Mouse (Mus musculus) bone marrow macrophage, adult 2 months (primary cell): ENCODE measurements around the gene Thsd4.

Experiments
- CTCF ChIP-seq: IDR thresholded peaks from 2 replicates; pipeline ENCODE4 v1.5.1; 2012; ENCODE audit warnings: low read depth, mild to moderate bottlenecking, low read length, moderate library complexity
- POLR2A ChIP-seq: IDR thresholded peaks from 2 replicates; pipeline ENCODE4 v1.6.1; 2012; ENCODE audit warnings: mild to moderate bottlenecking, low read depth, low read length, borderline replicate concordance

DNA sequence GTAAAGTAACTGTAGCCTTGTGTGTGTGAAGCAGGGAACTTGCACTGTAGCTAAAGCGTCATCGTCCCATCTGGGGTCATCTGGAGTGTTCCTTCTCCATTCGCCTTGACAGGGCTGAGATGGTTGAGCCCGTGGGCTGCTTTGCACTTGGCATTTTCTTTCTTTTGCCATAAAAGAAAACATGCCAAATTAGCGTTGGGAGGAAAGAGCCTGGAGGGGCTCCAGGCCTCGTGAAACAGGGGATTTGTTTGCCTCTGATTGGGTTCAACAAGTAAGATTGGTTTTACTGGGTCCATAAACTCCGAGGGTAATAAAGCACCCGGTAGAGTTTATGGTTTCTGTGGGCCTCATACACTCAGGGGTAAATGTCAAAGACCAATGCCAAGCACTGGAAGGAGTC is 519.5 kb downstream of the Thsd4 start:
- TF ChIP-seq CTCF (no peak), POLR2A (no peak)
